Mouse (Mus musculus) bone marrow, adult 2 months (tissue): Measurements from ENCODE around the gene Jazf1.

ENCODE experiments used
- CTCF ChIP-seq: fragments of 200-500 bp; IDR thresholded peaks from 2 replicates; pipeline ENCODE4 v1.5.1; 2011; ENCODE audit warnings: low read length, control low read depth; ENCODE audit not compliant: control insufficient read depth, insufficient read depth
- POLR2A ChIP-seq: fragments of 200-500 bp; IDR thresholded peaks from 2 replicates; pipeline ENCODE4 v1.6.1; 2011; ENCODE audit warnings: low read depth, mild to moderate bottlenecking, control low read depth, low read length, borderline replicate concordance; ENCODE audit not compliant: control insufficient read depth

DNA sequence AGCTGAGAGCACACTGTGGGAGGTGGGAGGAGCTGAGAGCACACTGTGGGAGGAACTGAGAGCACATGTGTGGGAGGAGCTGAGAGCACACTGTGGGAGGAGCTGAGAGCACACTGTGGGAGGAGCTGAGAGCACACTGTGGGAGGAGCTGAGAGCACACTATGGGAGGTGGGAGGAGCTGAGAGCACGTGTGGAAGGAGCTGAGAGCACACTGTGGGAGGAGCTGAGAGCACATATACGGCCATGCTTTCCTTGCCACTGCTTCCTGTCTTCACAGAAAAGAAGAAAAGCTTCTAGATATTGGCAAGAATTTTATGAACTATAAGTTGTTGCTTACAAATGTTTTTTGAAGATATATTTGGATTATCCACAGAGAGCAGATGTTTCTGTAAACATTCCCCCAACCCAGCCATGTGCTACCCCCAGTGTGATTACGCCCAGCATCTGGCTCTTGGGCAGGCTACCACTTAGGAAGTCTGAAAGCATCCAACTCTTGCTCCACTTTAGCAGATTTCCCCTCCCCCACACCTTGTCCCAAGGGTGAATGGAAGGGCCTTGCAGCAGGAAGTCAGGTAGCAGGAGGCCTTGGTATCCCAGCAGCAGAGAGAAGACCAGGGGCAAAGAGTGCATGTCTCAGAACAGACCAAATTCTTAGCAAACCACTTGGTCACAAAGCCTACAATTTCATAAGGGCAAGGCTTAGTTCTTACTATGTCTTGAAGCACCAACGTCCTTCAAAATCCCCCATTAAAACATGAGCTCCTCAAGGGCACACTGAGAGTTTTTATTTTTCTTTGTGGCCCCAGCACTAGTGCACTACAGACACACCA, 105.6 kb downstream of the Jazf1 start:
- TF ChIP-seq POLR2A (no peak), CTCF (no peak)
